Mouse (Mus musculus): ENCODE results near the gene Irs1.

DNA sequence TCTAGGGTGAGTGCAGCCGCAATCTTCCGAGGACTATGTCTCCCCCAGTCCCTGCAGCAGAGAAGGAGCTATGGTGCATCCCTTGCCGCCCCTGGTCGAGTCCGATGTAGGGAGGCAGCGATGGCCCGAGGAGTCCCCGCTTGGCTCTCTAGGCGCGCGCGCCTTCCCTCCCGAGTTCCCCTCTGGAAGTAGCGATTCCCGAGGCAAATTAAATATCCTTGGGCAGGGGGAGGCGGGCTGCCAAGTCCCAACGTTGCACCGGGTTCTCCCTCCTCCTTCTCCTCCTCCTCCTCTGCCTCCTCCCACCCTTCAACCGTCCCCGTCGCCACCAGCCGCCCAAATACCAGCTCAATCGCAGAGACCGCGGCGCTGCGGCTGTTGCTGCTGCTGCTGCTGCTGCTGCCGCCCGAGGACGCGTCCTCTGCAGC is 479 bp downstream of the Irs1 start:
- no peak for TF ChIP-seq CTCF (IDR thresholded peaks at IDR 0.05; ENCODE audit: low read depth)
- TF ChIP-seq EP300 (IDR thresholded peaks at IDR 0.05; ENCODE audit: low read depth): no peak

All from liver, postnatal 0 days (tissue).